Mouse (Mus musculus) lung, postnatal 25 days (tissue): ENCODE data around the gene Ccdc138.

Experiments
- DNase-seq: peaks from one replicate; pipeline ENCODE4 v3.0.0; 2022; ENCODE audit warnings: low spot score

Gene Ccdc138

GRCm38 (mm10) chr10:58585427-58586223, 87.9 kb downstream of the Ccdc138 start:
- DNase-seq = no peak

- no peak for DNase-seq
These were observed 96.7 kb downstream of the Ccdc138 start for GRCm38 (mm10) chr10:58594486-58594885.

GRCm38 (mm10) chr10:58595197-58595596, 97.4 kb downstream of the Ccdc138 start:
- DNase-seq = no peak

- no peak for DNase-seq
These were observed 98.1 kb downstream of the Ccdc138 start for GRCm38 (mm10) chr10:58595821-58596220.

- no peak for DNase-seq
These were observed 102.4 kb downstream of the Ccdc138 start for GRCm38 (mm10) chr10:58600151-58600550.

GRCm38 (mm10) chr10:58600983-58601382, 103.2 kb downstream of the Ccdc138 start:
- no peak for DNase-seq

GRCm38 (mm10) chr10:58601431-58601901, 103.7 kb downstream of the Ccdc138 start:
- no peak for DNase-seq

GRCm38 (mm10) chr10:58601946-58602345, 104.2 kb downstream of the Ccdc138 start:
- no peak for DNase-seq

- peak; percentile 80 for DNase-seq
These were observed 107.0 kb downstream of the Ccdc138 start for GRCm38 (mm10) chr10:58604779-58605178.

GRCm38 (mm10) chr10:58606356-58606755, 108.6 kb downstream of the Ccdc138 start:
- no peak for DNase-seq

- peak; percentile 57 for DNase-seq
These were observed 111.1 kb downstream of the Ccdc138 start for GRCm38 (mm10) chr10:58608858-58609257.

- DNase-seq = peak; percentile 21
These were observed 112.9 kb downstream of the Ccdc138 start for GRCm38 (mm10) chr10:58610484-58611261.

- DNase-seq = no peak
These were observed 116.9 kb downstream of the Ccdc138 start for GRCm38 (mm10) chr10:58614601-58615000.

- no peak for DNase-seq
These were observed 118.8 kb downstream of the Ccdc138 start for GRCm38 (mm10) chr10:58616565-58616964.

- DNase-seq = peak; percentile 19
These were observed 120.9 kb downstream of the Ccdc138 start for GRCm38 (mm10) chr10:58618501-58619216.

- DNase-seq = no peak
These were observed 121.5 kb downstream of the Ccdc138 start for GRCm38 (mm10) chr10:58619266-58619665.

- no peak for DNase-seq
These were observed 127.3 kb downstream of the Ccdc138 start for GRCm38 (mm10) chr10:58624848-58625711.
